Mouse (Mus musculus) CD4-positive, CD25-positive, alpha-beta regulatory T cell (primary cell): Measurements from ENCODE around the gene Yaf2. TPM values are rescaled to one million over a fixed set of nuclear protein-coding genes. Genes with fewer than 3 reads are reported as not detected.

Source experiments
- polyA plus RNA-seq: library from polyadenylated mRNA; unstranded; fragments of 100-300 nt; shearing (Covaris generic); gene quantifications from one replicate; pipeline ENCODE4 v1.2.1, GENCODE M21; 2017

Yaf2 gene
- 77.8 TPM for polyA plus RNA-seq

GRCm38 (mm10) chr15:93336925-93337761 is at the start of gene Yaf2:
Yaf2 (minus strand) TSS chr15:93336935.

GRCm38 (mm10) chr15:93274679-93275583 is 61.8 kb downstream of the Yaf2 start, which contains the start of gene Gxylt1:
Gxylt1 (minus strand) TSS chr15:93275179.

Other genes with a start within 250 kb of the Yaf2 start
- 13.5 TPM for gene Gxylt1, start 61.8 kb downstream of the Yaf2 start, polyA plus RNA-seq
- gene Zcrb1, start 61.4 kb upstream of the Yaf2 start, polyA plus RNA-seq = 102 TPM
- 41.1 TPM for gene Pphln1, start 61.4 kb upstream of the Yaf2 start, polyA plus RNA-seq